21 mouse cellular contexts compared by ENCODE assay signal in the genomic region with DNA sequence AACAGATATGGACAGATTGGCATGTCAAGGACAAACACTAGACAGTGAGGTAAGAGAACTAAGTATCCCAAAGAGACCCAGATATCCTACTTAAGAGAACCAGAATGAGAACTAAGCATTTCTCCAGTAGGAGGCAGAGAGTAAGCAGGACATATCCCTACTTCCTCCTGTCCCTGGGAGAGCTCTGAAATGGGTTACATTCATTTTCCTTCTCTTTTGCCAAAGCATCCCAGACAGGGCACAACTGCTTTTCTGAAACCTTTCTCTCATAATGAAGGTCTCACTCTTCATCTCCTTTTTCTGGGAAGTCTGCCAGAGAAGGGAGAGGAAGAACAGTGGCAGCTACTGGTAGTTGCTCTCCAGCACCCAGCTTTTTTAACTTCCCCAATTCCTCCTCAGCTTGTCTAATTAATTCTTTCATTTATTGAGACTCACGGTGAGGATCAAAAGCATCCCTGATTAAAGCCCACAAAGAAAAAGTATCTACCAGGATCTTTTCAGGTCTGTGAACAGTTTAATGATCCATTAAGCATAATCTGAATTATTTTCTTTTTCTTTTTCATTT. TPM values are rescaled to one million over a fixed set of nuclear protein-coding genes. Genes with fewer than 3 reads are reported as not detected.
"Had no signal": no experiment of that assay in that cellular context is flagged by ENCODE, and none has a peak within 500 bp of the region (broad histone marks: within the 10 kb centered on the region; RNA-seq: fewer than 3 reads in every experiment).

No protein-coding gene starts in this region.

- H3K27me3 ChIP-seq: liver, embryonic 15.5 days; neural tube, embryonic 15.5 days had no signal

- H3K9ac ChIP-seq: liver, embryonic 15.5 days; neural tube, embryonic 15.5 days had no signal

- ATAC-seq: lung, postnatal 0 days had no signal

- H3K4me3 ChIP-seq: left cerebral cortex, adult 2 months; limb, embryonic 10.5 days; liver, embryonic 15.5 days; midbrain, embryonic 10.5 days; myocyte; neural tube, embryonic 15.5 days had no signal

- H3K4me1 ChIP-seq: limb, embryonic 10.5 days; liver, embryonic 15.5 days; midbrain, embryonic 10.5 days; neural tube, embryonic 15.5 days had no signal

- DNase-seq: kidney, postnatal 25 days; lung, adult 2 months; lung, postnatal 36 days; right cerebral cortex, adult 18-20 months; right cerebral cortex, postnatal 25 days; thymus, postnatal 4 days had no signal

- H3K27ac ChIP-seq: left cerebral cortex, adult 2 months; limb, embryonic 10.5 days; liver, embryonic 15.5 days; midbrain, embryonic 10.5 days; neural tube, embryonic 15.5 days; stomach, postnatal 0 days had no signal

- H3K4me2 ChIP-seq: liver, embryonic 11.5 days; liver, embryonic 15.5 days; neural tube, embryonic 15.5 days had no signal

- H3K9me3 ChIP-seq: limb, embryonic 10.5 days; liver, embryonic 15.5 days; midbrain, embryonic 10.5 days; neural tube, embryonic 15.5 days had no signal

- H3K36me3 ChIP-seq: limb, embryonic 10.5 days; liver, embryonic 15.5 days; midbrain, embryonic 10.5 days; neural tube, embryonic 15.5 days had no signal

RNA-seq across cellular contexts. Expression of gene Crisp3, which starts 32.9 kb away (rescaled TPM):
- total RNA-seq: layer of hippocampus, postnatal 25 days; left cerebral cortex, adult 2 months; left cerebral cortex, postnatal 14 days; megakaryocyte, adult 5-6 weeks had no signal
- polyA plus RNA-seq: limb, embryonic 10.5 days; limb, embryonic 14.5 days; liver, embryonic 11.5 days; liver, embryonic 15.5 days; lung, adult 2 months; lung, postnatal 0 days; midbrain, embryonic 10.5 days; myocyte; neural tube, embryonic 11.5 days; neural tube, embryonic 15.5 days; small intestine, adult 2 months; stomach, postnatal 0 days had no signal

RNA-seq across cellular contexts. Expression of gene Crisp1, which starts 44.0 kb away (rescaled TPM):
- total RNA-seq: layer of hippocampus, postnatal 25 days; left cerebral cortex, adult 2 months; left cerebral cortex, postnatal 14 days; megakaryocyte, adult 5-6 weeks had no signal
- polyA plus RNA-seq: limb, embryonic 10.5 days; liver, embryonic 11.5 days; liver, embryonic 15.5 days; lung, postnatal 0 days; midbrain, embryonic 10.5 days; myocyte; neural tube, embryonic 11.5 days; neural tube, embryonic 15.5 days; small intestine, adult 2 months had no signal
